Mouse (Mus musculus) embryonic facial prominence, embryonic 13.5 days (tissue): ENCODE measurements around the gene Fam83c. TPM values are rescaled to one million over a fixed set of nuclear protein-coding genes. Genes with fewer than 3 reads are reported as not detected.

ENCODE experiments used
- ATAC-seq: fragments of 200-750 bp; cut with Nextera tagmentation; 2 replicates; pipeline ENCODE4 v1.8.0; 2017; ENCODE audit warnings: low read depth; ENCODE audit not compliant: insufficient number of reproducible peaks, insufficient read depth, low FRiP score, low TSS enrichment
- H3K27ac ChIP-seq: fragments of 300-500 bp; sonication (generic); 2 replicates; pipeline ENCODE4 v1.5.1; 2015; ENCODE audit warnings: moderate library complexity, mild to moderate bottlenecking, inconsistent platforms
- H3K27me3 ChIP-seq: fragments of 300-500 bp; sonication (generic); 2 replicates; pipeline ENCODE4 v1.6.1; 2015; ENCODE audit warnings: mild to moderate bottlenecking, inconsistent platforms
- H3K36me3 ChIP-seq: fragments of 300-500 bp; sonication (generic); 2 replicates; pipeline ENCODE4 v1.6.1; 2015; ENCODE audit warnings: mild to moderate bottlenecking, inconsistent platforms
- H3K4me1 ChIP-seq: fragments of 300-500 bp; sonication (generic); 2 replicates; pipeline ENCODE4 v1.6.1; 2015; ENCODE audit warnings: inconsistent platforms
- H3K4me2 ChIP-seq: fragments of 300-500 bp; sonication (generic); 2 replicates; pipeline ENCODE4 v1.6.1; 2015; ENCODE audit warnings: moderate library complexity, mild to moderate bottlenecking, inconsistent platforms
- H3K4me3 ChIP-seq: fragments of 300-500 bp; sonication (generic); 2 replicates; pipeline ENCODE4 v1.5.1; 2015; ENCODE audit warnings: mild to moderate bottlenecking, inconsistent platforms
- H3K9ac ChIP-seq: fragments of 300-500 bp; sonication (generic); 2 replicates; pipeline ENCODE4 v1.6.1; 2015; ENCODE audit warnings: mild to moderate bottlenecking, inconsistent platforms
- H3K9me3 ChIP-seq: fragments of 300-500 bp; sonication (generic); 2 replicates; pipeline ENCODE4 v1.6.1; 2016; ENCODE audit warnings: inconsistent platforms
- WGBS: fragments of 180-500 bp; shearing (Covaris S2); methylation state at CpG from one replicate; pipeline ENCODE4 v1.1.7; 2015; ENCODE audit warnings: mixed read lengths; 5-methylcytosine and 5-hydroxymethylcytosine counted together
- polyA plus RNA-seq: library from polyadenylated mRNA; unstranded; fragments of >200 nt; fragmentation: Nextera tagmentation; extraction: Ambion mirVana; gene quantifications from 2 replicates; pipeline ENCODE4 v1.2.1, GENCODE M21; 2015

The Fam83c gene
- polyA plus RNA-seq, 1 experiment from 2014 or later: 1.6 TPM

DNA sequence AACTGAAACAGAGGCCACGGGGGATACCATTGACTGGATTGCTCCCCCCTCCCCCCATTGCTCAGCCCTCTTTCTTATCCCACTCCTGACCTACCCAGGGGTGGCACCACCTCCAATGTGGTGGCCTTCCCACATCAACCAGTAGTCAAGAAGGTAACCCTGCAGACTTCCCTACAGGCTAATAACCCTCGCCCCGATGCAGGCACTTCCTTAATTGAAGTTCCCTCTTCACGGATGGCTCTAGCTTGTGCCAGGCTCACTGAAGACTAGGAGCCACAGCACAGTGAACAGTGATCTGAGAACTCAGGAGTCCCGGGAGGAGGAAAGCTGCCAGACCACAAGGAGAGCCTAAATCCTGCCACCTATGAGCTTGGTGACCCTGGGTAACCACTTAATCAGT, 47.7 kb downstream of the Fam83c start:
- Histone ChIP-seq H3K4me3 (no peak overlapping the region), H3K9ac (no peak overlapping the region), H3K9me3 (no peaks in the 10 kb centered on the region), H3K27me3 (no peaks in the 10 kb centered on the region), H3K4me1 (no peaks in the 10 kb centered on the region), H3K27ac (no peak overlapping the region), H3K36me3 (no peaks in the 10 kb centered on the region), H3K4me2 (no peak overlapping the region)
- WGBS: 70% methylated on average over 5 of the region's 5 CpGs
- ATAC-seq: no peak

DNA sequence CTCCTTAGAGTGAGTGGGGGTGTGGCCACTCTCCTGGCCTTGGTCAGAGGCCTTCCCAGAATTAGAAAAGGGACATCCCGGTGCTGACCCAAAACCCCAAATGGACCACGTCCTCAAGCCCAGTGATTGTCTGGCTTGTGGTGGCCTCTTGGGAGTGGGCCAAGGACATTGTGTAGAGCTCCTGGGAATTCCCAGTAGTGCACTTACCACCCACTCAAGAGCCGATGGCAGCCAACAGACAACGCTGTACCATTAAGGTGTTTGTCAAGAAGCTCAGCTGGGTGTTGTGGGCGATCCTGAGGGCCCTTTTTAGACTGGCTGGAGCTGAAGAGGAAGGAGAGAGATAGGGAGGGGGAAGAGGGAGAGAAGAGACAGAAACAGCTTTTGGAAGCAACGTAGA, 50.1 kb downstream of the Fam83c start:
- 83% methylated on average over 6 of the region's 6 CpGs for WGBS
- Histone ChIP-seq H3K27ac (no peak overlapping the region), H3K27me3 (no peaks in the 10 kb centered on the region), H3K4me3 (no peak overlapping the region), H3K9ac (no peak overlapping the region), H3K9me3 (no peaks in the 10 kb centered on the region), H3K36me3 (no peaks in the 10 kb centered on the region), H3K4me2 (no peak overlapping the region), H3K4me1 (no peaks in the 10 kb centered on the region)
- no peak for ATAC-seq

DNA sequence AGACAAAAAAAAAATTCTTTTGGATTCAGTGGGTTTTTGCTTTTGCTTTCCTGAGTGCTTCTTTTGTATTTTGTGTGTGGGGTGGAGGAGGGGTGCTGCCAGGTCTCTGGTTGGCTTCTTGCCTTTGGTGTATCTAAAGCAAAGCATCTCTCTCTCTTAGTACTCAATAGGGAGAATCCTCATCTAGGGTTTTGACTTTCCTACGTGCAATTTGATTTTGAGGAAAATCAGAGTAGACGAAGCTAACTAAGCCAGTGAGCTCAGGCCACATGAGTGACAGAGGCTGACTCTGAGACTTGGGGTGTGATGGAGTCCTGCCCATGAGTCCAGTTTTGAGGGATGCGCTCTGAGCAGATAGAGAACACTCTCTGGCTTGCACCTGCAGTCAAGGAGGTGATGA, 55.1 kb downstream of the Fam83c start:
- H3K27me3 ChIP-seq: peaks cover 40% of the 10 kb centered on the region
- H3K4me3 ChIP-seq: no peak overlapping the region
- H3K9ac ChIP-seq: no peak overlapping the region
- no peaks in the 10 kb centered on the region for H3K36me3 ChIP-seq
- 81% methylated on average over 3 of the region's 3 CpGs for WGBS
- no peaks in the 10 kb centered on the region for H3K9me3 ChIP-seq
- no peak overlapping the region for H3K4me2 ChIP-seq
- no peak overlapping the region for H3K27ac ChIP-seq
- ATAC-seq: no peak
- peaks cover 6% of the 10 kb centered on the region for H3K4me1 ChIP-seq

GRCm38 (mm10) chr2:155779066-155779465, 55.6 kb downstream of the Fam83c start:
- Histone ChIP-seq H3K27ac (no peak overlapping the region), H3K4me3 (no peak overlapping the region), H3K4me2 (no peak overlapping the region), H3K36me3 (no peaks in the 10 kb centered on the region), H3K27me3 (peaks cover 44% of the 10 kb centered on the region), H3K9ac (no peak overlapping the region), H3K9me3 (no peaks in the 10 kb centered on the region), H3K4me1 (peaks cover 6% of the 10 kb centered on the region)
- no peak for ATAC-seq
- 66% methylated on average over 6 of the region's 7 CpGs for WGBS

DNA sequence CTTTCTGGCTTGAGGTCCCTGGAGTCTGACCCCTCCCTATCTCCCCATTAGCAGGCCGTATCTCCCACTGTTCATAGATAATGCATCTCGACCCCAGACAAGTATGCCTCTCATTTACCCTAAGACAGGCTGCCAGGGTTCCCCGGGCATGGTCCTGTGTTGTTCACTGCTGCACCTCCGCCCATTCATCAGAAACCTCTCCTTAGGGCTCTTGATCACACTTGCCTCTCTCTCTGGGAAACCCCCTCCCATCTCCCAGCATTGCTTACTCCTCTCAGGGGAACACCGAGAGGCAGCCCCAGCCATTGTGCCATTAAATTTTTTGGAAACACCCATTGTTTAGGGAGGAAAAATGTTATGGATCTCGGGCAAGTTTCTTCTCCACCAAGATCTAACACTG, 56.6 kb downstream of the Fam83c start:
- H3K27ac ChIP-seq: no peak overlapping the region
- no peak for ATAC-seq
- no peak overlapping the region for H3K4me2 ChIP-seq
- H3K36me3 ChIP-seq: no peaks in the 10 kb centered on the region
- no peak overlapping the region for H3K4me3 ChIP-seq
- H3K4me1 ChIP-seq: peaks cover 6% of the 10 kb centered on the region
- no peak overlapping the region for H3K9ac ChIP-seq
- H3K9me3 ChIP-seq: no peaks in the 10 kb centered on the region
- WGBS: 71% methylated on average over 6 of the region's 6 CpGs
- peaks cover 55% of the 10 kb centered on the region for H3K27me3 ChIP-seq

- Histone ChIP-seq H3K4me2 (no peak overlapping the region), H3K27me3 (peaks cover 59% of the 10 kb centered on the region), H3K4me3 (no peak overlapping the region), H3K4me1 (peaks cover 6% of the 10 kb centered on the region), H3K36me3 (no peaks in the 10 kb centered on the region), H3K9ac (no peak overlapping the region), H3K9me3 (no peaks in the 10 kb centered on the region), H3K27ac (no peak overlapping the region)
- 75% methylated on average over 4 of the region's 4 CpGs for WGBS
- ATAC-seq: no peak
These were observed 57.0 kb downstream of the Fam83c start for GRCm38 (mm10) chr2:155777688-155777985.

Other genes starting within 250 kb of the Fam83c start
- 32.2 and 35.5 TPM in 2 replicates for gene Gss, start 242.0 kb downstream of the Fam83c start, polyA plus RNA-seq
- 0.28 and 0.55 TPM in 2 replicates for gene Myh7b, start 223.6 kb downstream of the Fam83c start, polyA plus RNA-seq
- gene Trpc4ap, start 142.5 kb downstream of the Fam83c start, polyA plus RNA-seq: 137 and 142 TPM in 2 replicates
- gene Edem2, start 105.4 kb downstream of the Fam83c start, polyA plus RNA-seq: 27.5 and 32.5 TPM in 2 replicates
- gene Gm17581, start 99.0 kb downstream of the Fam83c start, polyA plus RNA-seq: not detected in 2 replicates
- gene Procr, start 83.7 kb downstream of the Fam83c start, polyA plus RNA-seq: 4.9 and 7.0 TPM in 2 replicates
- gene Mmp24, start 59.5 kb downstream of the Fam83c start, polyA plus RNA-seq: 0.14 and 0.32 TPM in 2 replicates
- 16.6 and 17.5 TPM in 2 replicates for gene BC029722, start 15.4 kb downstream of the Fam83c start, polyA plus RNA-seq
- 174 and 201 TPM in 2 replicates for gene Eif6, start 7.9 kb downstream of the Fam83c start, polyA plus RNA-seq
- 58.6 and 67.5 TPM in 2 replicates for gene Uqcc1, start 95.5 kb upstream of the Fam83c start, polyA plus RNA-seq
- not detected in 2 replicates for gene Gm15557, start 105.9 kb upstream of the Fam83c start, polyA plus RNA-seq
- 2.7 and 2.8 TPM in 2 replicates for gene Gdf5, start 110.5 kb upstream of the Fam83c start, polyA plus RNA-seq
- gene Cep250, start 121.6 kb upstream of the Fam83c start, polyA plus RNA-seq: 33.0 and 35.7 TPM in 2 replicates
- gene 6430550D23Rik, start 173.1 kb upstream of the Fam83c start, polyA plus RNA-seq: 1.3 and 2.2 TPM in 2 replicates
- 224 and 226 TPM in 2 replicates for gene Ergic3, start 173.2 kb upstream of the Fam83c start, polyA plus RNA-seq
- 0.08 TPM in 1 of 2 replicates, not detected in the other for gene Fer1l4, start 218.1 kb upstream of the Fam83c start, polyA plus RNA-seq
- gene Spag4, start 230.3 kb upstream of the Fam83c start, polyA plus RNA-seq: 3.5 and 4.8 TPM in 2 replicates